Mouse (Mus musculus) lung, postnatal 0 days (tissue): ENCODE results near the gene Agbl4.

Experiments used
- CTCF ChIP-seq: IDR thresholded peaks from 2 replicates; pipeline ENCODE4 v1.5.1; 2016; ENCODE audit warnings: antibody characterized with exemption, mild to moderate bottlenecking
- EP300 ChIP-seq: IDR thresholded peaks from 2 replicates; pipeline ENCODE4 v1.6.1; 2016; ENCODE audit warnings: antibody characterized with exemption, mild to moderate bottlenecking, control low read depth

GRCm38 (mm10) chr4:111453275-111453674, 1055.8 kb downstream of the Agbl4 start:
- no peak for TF ChIP-seq EP300
- TF ChIP-seq CTCF: no peak
